Mouse (Mus musculus): ENCODE measurements around the gene Ramp2. TPM values are rescaled to one million over a fixed set of nuclear protein-coding genes. Genes with fewer than 3 reads are reported as not detected.

The Ramp2 gene
- polyA plus RNA-seq, 1 experiment, result 20.5 TPM

DNA sequence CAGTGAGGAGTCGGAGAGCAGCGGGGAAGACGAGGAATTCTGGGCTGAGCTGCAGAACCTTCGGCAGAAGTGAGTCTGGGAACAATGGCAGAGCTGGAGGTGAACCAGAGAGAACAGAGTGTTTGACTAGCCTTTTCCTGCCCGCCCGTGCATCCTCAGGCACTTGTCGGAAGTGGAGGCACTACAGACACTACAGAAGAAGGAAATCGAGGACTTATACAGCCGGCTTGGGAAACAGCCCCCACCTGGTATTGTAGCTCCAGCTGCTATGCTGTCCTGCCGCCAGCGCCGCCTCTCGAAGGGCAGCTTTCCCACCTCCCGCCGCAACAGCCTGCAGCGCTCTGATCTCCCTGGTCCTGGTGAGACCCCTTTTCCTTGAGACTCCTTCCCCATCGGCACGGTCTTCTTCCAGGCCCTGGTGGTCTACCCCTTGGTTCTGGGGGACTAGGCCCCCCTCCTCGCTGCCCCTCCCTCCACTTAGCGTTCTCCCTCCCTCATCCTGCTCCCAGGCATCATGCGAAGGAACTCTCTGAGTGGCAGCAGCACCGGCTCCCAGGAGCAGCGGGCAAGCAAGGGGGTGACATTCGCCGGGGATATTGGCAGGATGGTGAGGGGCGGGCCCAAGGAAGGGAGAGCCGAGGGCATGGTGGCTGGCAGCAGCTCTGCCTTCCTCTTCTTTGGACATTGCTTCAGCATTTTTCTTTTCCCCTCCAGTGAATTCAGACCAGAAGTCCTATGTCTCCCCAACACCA is 30.7 kb downstream of the Ramp2 start:
- peaks cover 15% of the 10 kb centered on the region for H3K4me1 ChIP-seq (replicated peaks; ENCODE audit: control insufficient read depth, insufficient read depth, low read length)
- no peaks in the 10 kb centered on the region for H3K36me3 ChIP-seq (ENCODE audit: control insufficient read depth, insufficient read depth, low read length)
- H3K27me3 ChIP-seq (ENCODE audit: control insufficient read depth, insufficient read depth, low read length), result no peaks in the 10 kb centered on the region
- H3K27ac ChIP-seq (ENCODE audit: control insufficient read depth, insufficient read depth, low read length), result no peak overlapping the region
- no peak for TF ChIP-seq POLR2A (IDR thresholded peaks at IDR 0.05; ENCODE audit: control insufficient read depth, extremely low read depth, insufficient read depth, low read length, poor library complexity)
- TF ChIP-seq CTCF (IDR thresholded peaks at IDR 0.05; ENCODE audit: borderline replicate concordance, control insufficient read depth, extremely low read depth, insufficient read depth, low read length, poor library complexity), result no peak
- DNase-seq, result no peak
- H3K4me3 ChIP-seq (ENCODE audit: control insufficient read depth, insufficient read depth, low read length), result no peak overlapping the region
- WGBS, result 90% methylated on average over 27 of the region's 27 CpGs

GRCm38 (mm10) chr11:101277381-101278222 is 31.8 kb downstream of the Ramp2 start:
- Histone ChIP-seq H3K4me1 (replicated peaks; ENCODE audit: control insufficient read depth, insufficient read depth, low read length) (peaks cover 15% of the 10 kb centered on the region), H3K27ac (ENCODE audit: control insufficient read depth, insufficient read depth, low read length) (no peak overlapping the region), H3K4me3 (ENCODE audit: control insufficient read depth, insufficient read depth, low read length) (peak overlapping the region; percentile 60), H3K27me3 (ENCODE audit: control insufficient read depth, insufficient read depth, low read length) (no peaks in the 10 kb centered on the region), H3K36me3 (ENCODE audit: control insufficient read depth, insufficient read depth, low read length) (no peaks in the 10 kb centered on the region)
- TF ChIP-seq CTCF (IDR thresholded peaks at IDR 0.05; ENCODE audit: borderline replicate concordance, control insufficient read depth, extremely low read depth, insufficient read depth, low read length, poor library complexity) (no peak), POLR2A (IDR thresholded peaks at IDR 0.05; ENCODE audit: control insufficient read depth, extremely low read depth, insufficient read depth, low read length, poor library complexity) (no peak)
- no peak for DNase-seq
- 57% methylated on average over 12 of the region's 12 CpGs for WGBS

GRCm38 (mm10) chr11:101278223-101279192 is 32.7 kb downstream of the Ramp2 start, which contains the start of the genes Cntd1 and Coa3:
Gene Cntd1 (plus strand): TSS chr11:101279012.
Gene Coa3 (minus strand): TSS chr11:101279114.
- peak; percentile 88 for DNase-seq
- Histone ChIP-seq H3K27ac (ENCODE audit: control insufficient read depth, insufficient read depth, low read length) (no peak within 1 kb of the TSS), H3K4me3 (ENCODE audit: control insufficient read depth, insufficient read depth, low read length) (peak within 1 kb of the TSS; percentile 60), H3K36me3 (ENCODE audit: control insufficient read depth, insufficient read depth, low read length) (no peaks in the 10 kb centered on the region), H3K27me3 (ENCODE audit: control insufficient read depth, insufficient read depth, low read length) (no peaks in the 10 kb centered on the region), H3K4me1 (replicated peaks; ENCODE audit: control insufficient read depth, insufficient read depth, low read length) (peaks cover 15% of the 10 kb centered on the region)
- TF ChIP-seq CTCF (IDR thresholded peaks at IDR 0.05; ENCODE audit: borderline replicate concordance, control insufficient read depth, extremely low read depth, insufficient read depth, low read length, poor library complexity) (peak; percentile 38; the same call in 1 of the 2 replicates), POLR2A (IDR thresholded peaks at IDR 0.05; ENCODE audit: control insufficient read depth, extremely low read depth, insufficient read depth, low read length, poor library complexity) (peak; percentile 44; the same call in 1 of the 2 replicates)
- 4% methylated on average over 45 of the region's 45 CpGs for WGBS

- peak overlapping the region; percentile 33 for H3K4me3 ChIP-seq (ENCODE audit: control insufficient read depth, insufficient read depth, low read length)
- H3K36me3 ChIP-seq (ENCODE audit: control insufficient read depth, insufficient read depth, low read length), result no peaks in the 10 kb centered on the region
- H3K27me3 ChIP-seq (ENCODE audit: control insufficient read depth, insufficient read depth, low read length), result no peaks in the 10 kb centered on the region
- WGBS, result 67% methylated on average over 14 of the region's 14 CpGs
- H3K27ac ChIP-seq (ENCODE audit: control insufficient read depth, insufficient read depth, low read length), result no peak overlapping the region
- no peak for TF ChIP-seq CTCF (IDR thresholded peaks at IDR 0.05; ENCODE audit: borderline replicate concordance, control insufficient read depth, extremely low read depth, insufficient read depth, low read length, poor library complexity)
- TF ChIP-seq POLR2A (IDR thresholded peaks at IDR 0.05; ENCODE audit: control insufficient read depth, extremely low read depth, insufficient read depth, low read length, poor library complexity), result no peak
- H3K4me1 ChIP-seq (replicated peaks; ENCODE audit: control insufficient read depth, insufficient read depth, low read length), result peaks cover 15% of the 10 kb centered on the region
- no peak for DNase-seq
Observed at GRCm38 (mm10) chr11:101279193-101279569, 33.4 kb downstream of the Ramp2 start.

GRCm38 (mm10) chr11:101280837-101281236 is 35.0 kb downstream of the Ramp2 start:
- Histone ChIP-seq H3K4me3 (ENCODE audit: control insufficient read depth, insufficient read depth, low read length) (no peak overlapping the region), H3K27ac (ENCODE audit: control insufficient read depth, insufficient read depth, low read length) (no peak overlapping the region), H3K27me3 (ENCODE audit: control insufficient read depth, insufficient read depth, low read length) (no peaks in the 10 kb centered on the region), H3K4me1 (replicated peaks; ENCODE audit: control insufficient read depth, insufficient read depth, low read length) (peaks cover 15% of the 10 kb centered on the region), H3K36me3 (ENCODE audit: control insufficient read depth, insufficient read depth, low read length) (0 out of 2 replicates have a peak, but pooled peaks cover 1% of the 10 kb centered on the region)
- TF ChIP-seq POLR2A (IDR thresholded peaks at IDR 0.05; ENCODE audit: control insufficient read depth, extremely low read depth, insufficient read depth, low read length, poor library complexity), result no peak
- DNase-seq, result no peak
- 80% methylated on average over 7 of the region's 7 CpGs for WGBS

Data from thymus, adult 2 months (tissue).